Mouse (Mus musculus) cerebellum, adult 18-20 months (tissue): ENCODE data around the gene Abcb8.

Experiments used
- DNase-seq, 2 experiments: peaks; one replicate each; pipeline ENCODE4 v3.0.0; 2021

Abcb8 gene

GRCm38 (mm10) chr5:24427285-24427633 lies 33.8 kb downstream of the Abcb8 start:
- DNase-seq: no peak

DNA sequence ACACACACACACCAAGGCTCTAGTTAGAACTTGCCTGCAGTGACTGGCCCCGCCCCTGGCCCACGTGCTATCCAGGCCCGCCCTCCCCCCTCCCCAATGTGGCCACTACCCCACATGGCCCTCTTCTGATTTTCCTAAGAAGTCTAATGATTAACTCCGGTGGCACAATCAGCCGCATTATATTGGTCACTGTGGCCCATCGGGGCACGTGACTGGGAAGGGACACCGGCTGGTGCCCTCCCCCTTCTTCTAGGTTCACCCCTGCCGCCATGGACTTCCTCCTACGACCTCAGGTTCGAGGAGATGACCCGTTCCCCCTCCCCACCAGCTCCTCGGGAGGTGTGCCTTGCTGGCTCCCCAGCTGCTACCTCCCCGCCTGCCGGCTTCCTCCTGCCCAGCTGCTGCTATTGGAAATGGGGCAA lies 34.5 kb downstream of the Abcb8 start:
- DNase-seq: no peak

DNA sequence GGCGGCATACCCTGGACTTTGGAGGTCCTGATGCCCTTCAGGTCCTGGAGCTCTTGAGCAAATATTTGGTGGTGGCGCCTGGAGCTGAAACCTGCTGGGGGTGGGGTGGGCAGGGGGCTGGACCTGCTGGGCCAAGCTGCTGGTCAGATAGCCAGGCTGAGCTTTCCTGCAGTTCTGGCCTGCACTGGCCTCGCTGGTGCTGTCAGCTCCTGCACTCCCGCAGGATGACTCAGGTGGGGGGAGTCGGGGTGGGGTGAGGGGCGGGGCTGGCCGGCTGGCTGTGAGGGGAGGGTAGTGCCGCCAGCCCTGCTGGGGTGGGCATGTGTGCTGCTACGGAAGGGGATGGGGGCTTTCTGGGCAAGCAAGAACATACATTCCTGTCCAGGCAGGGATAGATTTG lies 35.1 kb downstream of the Abcb8 start:
- DNase-seq: no peak

DNA sequence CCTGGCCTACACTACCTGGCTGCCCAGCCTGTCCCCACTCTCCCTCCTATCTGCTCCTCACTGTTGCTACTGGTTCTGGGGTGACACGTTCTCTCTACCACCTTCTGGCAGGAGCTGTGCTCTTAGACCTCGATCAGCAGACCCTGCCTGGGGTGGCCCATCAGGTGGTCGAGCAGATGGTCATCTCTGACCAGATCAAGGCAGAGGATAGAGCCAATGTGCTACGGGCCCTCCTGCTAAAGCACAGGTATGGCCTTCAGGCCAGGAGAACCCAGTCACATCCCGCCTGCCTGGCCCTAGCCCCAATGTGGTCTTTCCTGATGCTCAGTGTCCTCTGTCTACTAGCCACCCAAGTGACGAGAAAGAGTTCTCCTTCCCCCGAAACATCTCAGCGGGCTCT lies 40.5 kb downstream of the Abcb8 start:
- no peak for DNase-seq

GRCm38 (mm10) chr5:24441187-24441586 lies 47.7 kb downstream of the Abcb8 start:
- DNase-seq: no peak

DNA sequence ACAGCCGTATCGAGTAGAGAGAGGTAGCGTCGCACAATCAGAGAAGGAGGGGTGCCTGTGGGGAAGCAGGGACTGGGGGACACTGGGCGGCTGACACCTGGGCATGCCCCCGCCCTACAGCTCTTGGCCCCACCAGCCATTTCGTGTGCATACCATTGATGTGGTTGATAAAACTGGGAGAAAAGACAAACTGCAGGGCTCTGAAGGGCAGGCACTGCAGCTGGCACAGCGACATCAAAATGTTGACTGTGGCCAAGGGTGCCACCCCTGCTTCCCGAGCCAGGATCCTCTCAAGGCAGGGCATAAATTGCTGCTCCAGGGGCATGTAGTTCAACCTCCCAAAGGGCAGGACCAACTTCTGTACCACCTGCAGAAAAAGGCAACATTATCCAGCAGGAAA lies 48.6 kb downstream of the Abcb8 start:
- DNase-seq: no peak

DNA sequence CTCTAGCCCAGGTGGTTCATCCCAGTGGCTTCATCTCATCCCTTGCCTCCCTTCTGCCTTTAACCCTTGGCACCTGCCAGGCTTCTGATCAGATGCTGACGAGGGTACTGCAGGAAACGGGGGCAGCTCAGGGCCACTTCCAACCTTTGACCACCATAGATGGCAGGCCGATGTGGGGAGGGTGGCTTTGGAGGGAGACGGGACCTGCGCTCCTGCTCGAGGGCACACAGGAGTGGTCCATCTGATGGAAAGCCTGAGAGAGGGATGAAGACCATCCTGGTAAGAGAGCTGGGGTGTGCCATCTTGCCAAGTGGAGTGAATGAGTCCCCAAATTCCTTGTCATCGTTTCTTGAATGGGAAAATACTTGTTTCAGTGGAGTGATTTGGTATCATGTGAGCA lies 49.7 kb downstream of the Abcb8 start:
- DNase-seq: no peak

GRCm38 (mm10) chr5:24443927-24444326 lies 50.5 kb downstream of the Abcb8 start:
- DNase-seq: no peak

- peak; percentile 95 to 97 for DNase-seq
Observed at GRCm38 (mm10) chr5:24444746-24445427, 51.4 kb downstream of the Abcb8 start, which contains the start of gene Fastk. Fastk (minus strand) TSS chr5:24445287.

DNA sequence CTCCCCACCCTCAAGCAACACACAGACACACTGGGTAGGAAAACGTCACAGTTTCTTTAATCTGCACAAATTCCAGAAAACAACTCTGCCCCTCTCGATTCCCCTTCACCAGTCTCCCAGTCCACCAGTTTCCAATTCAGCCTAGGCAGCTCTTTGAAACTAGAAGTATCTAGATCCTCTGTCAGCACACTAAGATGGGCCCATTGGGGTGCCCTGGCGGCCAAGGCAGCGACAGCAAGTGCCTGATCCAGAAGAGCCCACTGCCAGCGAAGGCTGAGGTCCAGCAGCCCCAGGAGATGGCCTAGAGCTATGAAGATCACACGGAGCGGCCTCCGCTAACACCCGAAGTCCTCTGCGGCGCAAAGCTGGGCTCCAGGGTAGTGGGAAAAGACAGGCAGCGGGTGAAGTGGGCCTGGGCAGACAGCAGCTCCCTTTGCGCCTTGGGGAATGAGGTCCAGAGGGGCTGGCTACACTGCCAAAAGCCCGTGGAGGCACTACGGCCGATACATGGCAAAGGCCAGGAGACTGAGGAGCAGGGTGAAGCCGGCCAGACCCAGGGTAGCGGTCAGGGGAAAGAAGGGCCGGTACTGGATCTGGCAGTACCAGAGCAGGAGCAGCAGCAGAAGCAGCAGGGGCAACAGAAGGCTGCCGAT lies 52.1 kb downstream of the Abcb8 start:
- DNase-seq: no peak

DNA sequence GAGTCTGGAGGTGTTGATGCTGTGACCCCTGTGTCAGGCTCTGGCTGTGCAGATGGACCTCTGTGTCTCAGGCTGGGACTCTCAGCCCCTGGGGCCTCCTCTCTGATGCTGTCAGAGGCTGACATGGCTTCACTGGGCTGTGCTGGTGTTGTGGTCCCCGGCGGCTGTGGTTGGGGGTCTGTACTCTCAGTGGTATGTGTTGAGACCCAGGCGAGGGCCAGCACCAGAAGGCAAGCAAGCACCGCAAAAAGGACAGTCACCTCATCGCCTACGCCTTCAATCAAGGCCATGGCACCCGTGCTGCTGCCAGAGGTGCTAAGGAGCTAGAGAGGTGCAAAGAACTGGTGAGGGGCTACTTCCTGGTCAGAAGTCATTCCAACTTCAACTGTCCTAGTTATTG lies 53.2 kb downstream of the Abcb8 start:
- DNase-seq: no peak

DNA sequence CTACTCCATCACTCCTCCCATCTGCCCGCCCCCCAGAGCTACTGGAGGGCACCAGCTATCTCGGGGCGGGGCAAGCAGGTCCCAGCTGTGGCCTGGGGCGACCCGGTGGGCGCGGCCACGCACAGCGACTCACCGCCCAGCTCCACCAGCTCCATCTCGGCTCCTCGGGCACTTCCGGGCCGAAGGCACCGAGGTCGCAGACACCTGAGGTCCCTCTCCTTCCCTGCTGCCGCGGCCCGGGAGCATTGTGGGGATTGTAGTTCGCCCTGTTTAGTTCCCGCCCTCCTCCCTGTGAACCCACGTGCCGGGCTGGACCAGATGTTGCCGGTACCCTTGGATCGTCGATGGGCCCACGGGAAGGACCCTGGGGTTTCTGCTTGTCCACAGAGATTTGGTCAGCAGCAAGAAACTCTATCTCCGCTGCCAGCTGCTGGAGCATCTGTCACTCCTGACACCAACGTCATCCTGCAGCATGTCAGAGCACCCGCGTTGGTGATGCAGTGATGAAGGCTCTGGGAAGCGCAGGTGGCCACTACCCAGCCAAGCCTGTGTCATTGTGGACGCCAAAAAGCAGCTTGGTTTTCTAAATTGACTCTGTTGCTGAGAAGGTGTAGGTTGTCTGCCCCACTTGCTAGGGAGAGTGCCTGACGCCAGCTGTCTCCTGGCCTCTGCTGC lies 54.3 kb downstream of the Abcb8 start, which contains the start of gene Tmub1:
Gene Tmub1, minus strand, starts transcription at position 231 of the 675 bp plus-strand sequence.
- DNase-seq: peak; percentile 83 to 89

- DNase-seq: peak; percentile 86 to 92
Observed at GRCm38 (mm10) chr5:24451264-24452029, 58.0 kb downstream of the Abcb8 start.

DNA sequence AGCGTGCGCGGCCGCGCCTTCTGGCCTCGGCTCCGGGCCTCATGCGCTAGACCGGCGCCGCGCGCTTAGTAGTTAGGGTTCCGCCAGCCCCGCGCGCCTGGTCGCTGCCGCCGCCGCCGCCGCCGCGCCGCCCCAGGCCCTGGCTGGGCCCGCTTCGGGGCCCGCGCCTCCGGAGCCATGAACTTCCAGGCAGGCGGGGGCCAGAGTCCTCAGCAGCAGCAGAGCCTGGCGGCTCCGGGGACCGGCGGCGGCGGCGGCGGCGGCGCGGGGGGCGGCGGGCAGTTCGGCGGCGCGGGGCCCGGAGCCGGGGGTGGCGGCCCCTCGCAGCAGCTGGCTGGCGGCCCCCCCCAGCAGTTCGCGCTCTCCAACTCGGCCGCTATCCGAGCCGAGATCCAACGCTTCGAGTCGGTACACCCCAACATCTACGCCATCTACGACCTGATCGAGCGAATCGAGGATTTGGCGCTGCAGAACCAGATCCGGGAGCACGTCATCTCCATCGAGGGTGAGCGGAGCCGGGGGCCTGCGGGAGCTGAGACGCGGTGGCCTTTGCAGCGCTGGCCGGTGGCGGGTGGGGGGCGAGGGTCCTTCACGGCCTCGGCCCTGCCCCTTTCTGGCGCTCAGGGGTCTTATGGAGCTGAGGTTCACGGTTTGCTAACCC lies 58.7 kb downstream of the Abcb8 start, which contains the start of gene Agap3:
Gene Agap3, plus strand, starts transcription at position 148 of the 661 bp plus-strand sequence.
- DNase-seq: peak; percentile 52 to 60

DNA sequence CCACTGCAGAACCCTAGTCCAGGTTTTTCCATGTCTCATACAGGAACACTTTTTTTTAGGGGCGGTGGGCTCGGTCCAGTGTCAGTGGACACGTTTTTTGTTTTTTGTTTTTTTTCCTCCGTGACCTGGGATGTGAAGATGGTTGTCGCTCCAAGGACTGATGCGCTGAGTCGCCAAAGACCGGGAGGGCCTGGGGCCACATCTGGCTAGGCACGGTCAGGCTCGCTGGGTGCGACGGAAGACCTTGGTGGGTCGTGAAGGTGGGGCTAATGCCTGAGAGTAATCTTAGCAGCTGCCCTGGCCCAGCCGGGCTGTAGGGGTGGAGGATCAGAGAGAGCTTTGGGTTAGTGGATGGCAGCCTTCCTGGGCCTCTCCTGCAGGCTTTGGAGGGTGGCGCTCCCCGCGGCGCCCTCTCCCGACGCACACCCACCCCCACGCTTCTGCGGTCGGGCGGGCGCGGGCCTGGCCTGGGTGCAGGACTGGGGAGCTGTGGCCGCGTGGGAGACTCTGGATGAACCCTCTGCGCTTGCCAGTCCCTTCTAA lies 59.3 kb downstream of the Abcb8 start:
- peak; percentile 44 to 63 for DNase-seq

DNA sequence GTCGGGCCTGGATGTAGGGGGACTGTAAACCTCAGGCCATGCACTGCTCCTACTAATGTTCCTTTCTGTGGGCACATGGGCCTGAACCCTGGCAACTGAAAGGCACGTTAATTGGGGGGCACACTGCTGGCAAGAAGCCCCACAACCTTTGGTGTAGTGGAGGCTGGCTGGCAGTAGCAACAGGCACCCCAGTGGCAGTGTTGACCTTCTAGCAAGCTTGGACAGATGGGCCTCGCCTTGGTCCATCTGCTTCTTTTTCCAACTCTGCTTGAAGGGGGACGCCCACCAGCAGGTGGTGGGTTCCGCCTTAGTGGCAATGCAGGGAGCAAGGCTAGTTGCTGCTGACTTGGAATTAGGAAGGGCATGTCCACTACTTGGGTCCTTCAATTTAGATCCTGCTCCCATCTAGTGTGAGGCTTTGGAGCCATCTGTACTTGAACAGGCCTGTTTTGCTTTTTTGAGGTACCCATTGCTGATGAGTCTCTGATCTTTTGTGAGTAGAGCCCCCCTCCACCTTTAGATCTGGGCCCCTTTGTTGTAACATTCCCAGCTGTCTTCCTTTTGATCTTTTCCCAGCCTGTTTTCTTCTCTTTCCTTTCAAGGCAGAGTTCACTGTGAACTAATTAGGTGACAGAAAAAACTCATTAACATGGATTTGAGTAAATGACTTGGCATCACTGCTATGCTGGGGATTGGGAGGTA lies 60.0 kb downstream of the Abcb8 start:
- peak; percentile 85 for DNase-seq

- no peak for DNase-seq
Observed at GRCm38 (mm10) chr5:24453985-24454303, 60.5 kb downstream of the Abcb8 start.

DNA sequence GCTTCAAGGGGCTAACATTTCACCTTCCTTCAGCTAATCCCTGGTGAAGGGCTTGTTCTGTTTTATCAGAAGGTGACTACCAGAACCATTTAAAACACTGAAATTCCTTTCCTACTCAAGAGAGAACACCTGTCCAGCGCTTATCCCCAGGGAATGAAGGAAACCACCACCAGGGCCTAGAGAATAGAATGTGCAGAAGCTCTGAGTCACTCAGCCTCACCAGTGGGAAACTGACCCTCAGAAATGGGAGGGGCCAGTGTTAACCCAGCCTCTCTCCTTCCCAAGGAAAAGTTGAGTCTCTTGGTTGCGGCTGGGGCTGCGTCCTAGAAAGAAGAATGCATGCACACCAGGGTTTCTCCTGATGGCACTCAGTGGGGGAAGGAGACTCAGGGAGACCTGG lies 61.6 kb downstream of the Abcb8 start:
- DNase-seq: no peak

- DNase-seq: no peak
Observed at GRCm38 (mm10) chr5:24455613-24456012, 62.1 kb downstream of the Abcb8 start.
